Mouse (Mus musculus): ENCODE results near the gene Dda1.
"Not testable (repeated sequence)": the region's sequence is repeated elsewhere in the genome, so short reads cannot be mapped to it uniquely, and the experiment has no call there.

The Dda1 gene

GRCm38 (mm10) chr8:71468916-71469315 is at the start of gene Dda1:
Dda1 (plus strand) TSS chr8:71469199.
- peak; percentile 90 for DNase-seq (ENCODE audit: extremely low read depth, low read depth, low spot score)

GRCm38 (mm10) chr8:71422121-71422520 is 46.9 kb upstream of the Dda1 start:
- no peak for DNase-seq (ENCODE audit: extremely low read depth, low read depth, low spot score)

DNA sequence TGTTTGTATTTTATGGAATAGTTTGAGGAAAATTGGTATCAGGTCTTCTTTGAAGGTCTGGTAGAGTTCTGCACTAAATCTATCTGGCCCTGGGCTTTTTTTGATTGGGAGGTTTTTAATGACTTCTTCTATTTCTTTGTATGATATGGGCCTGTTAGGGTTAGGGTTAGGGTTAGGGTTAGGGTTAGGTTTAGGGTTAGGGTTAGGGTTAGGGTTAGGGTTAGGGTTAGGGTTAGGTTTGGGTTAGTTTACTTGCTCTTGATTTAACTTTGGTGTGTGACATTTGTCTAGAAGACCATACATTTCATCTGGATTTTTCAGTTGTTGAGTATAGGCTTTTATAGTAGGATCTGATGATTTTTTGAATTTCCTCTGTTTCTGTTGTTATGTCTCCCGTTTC is 36.1 kb upstream of the Dda1 start:
- not testable (repeated sequence) for DNase-seq (ENCODE audit: extremely low read depth, low read depth, low spot score)

- no peak for DNase-seq (ENCODE audit: extremely low read depth, low read depth, low spot score)
Measured at GRCm38 (mm10) chr8:71437041-71437440, 32.0 kb upstream of the Dda1 start.

DNA sequence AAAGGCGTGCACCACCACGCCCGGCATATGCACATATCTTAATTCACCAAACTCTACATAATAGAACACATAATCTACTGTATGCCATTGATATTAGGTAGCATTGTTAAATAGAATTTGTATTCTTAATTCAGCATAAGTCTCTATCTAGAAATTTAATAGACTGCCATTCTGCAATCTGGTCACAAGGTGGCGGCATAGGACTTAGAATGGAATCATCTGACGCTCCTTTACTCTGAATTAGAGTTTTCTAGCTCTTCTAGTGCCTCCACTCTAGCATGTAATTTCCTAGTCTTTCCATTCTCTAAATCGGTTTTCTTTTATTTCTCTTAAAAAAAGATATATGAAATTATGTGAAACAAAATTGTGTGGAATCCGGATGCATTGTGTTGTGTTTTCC is 27.6 kb upstream of the Dda1 start:
- DNase-seq (ENCODE audit: extremely low read depth, low read depth, low spot score), result no peak

DNA sequence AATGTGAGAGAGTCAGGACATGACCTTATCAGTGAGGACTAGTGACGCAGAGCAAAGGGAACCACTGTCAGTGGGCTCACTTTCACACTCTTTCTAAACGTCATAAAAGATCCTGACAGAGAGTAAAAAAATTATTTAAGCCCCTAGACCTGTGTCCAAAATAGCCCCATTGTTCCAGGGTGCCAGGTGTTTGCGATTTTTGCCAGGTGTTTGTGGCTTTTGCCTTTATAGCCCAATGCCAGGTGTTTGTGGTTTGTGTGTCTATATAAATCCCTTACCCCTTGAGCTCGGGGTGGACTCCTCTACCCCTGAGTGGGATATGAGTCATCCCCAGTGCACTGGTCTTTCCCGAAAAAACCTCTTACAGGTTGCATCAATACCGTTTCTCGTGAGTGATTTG is 23.9 kb upstream of the Dda1 start:
- DNase-seq (ENCODE audit: extremely low read depth, low read depth, low spot score), result no peak

- DNase-seq (ENCODE audit: extremely low read depth, low read depth, low spot score), result no peak
Measured at GRCm38 (mm10) chr8:71451337-71451736, 17.7 kb upstream of the Dda1 start.

DNA sequence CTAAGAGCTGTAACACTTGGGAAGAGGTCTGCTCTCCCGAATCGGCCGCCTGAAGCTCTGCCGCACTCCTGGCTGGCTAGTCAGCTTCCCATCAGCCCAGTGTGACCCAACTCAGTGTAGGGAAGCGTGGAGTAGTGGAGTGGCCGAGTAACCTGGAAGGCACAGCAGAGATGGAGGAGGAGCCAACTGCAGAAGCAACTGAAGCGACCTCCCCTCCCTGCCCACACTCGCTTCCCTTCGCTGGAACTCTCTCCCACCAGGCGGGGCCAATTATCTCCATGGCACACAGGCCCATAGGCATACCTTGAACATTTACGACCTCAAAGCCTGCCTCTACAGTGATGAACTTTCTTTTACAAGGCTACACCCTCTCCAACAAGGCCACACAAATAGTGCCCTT is 17.2 kb upstream of the Dda1 start:
- DNase-seq (ENCODE audit: extremely low read depth, low read depth, low spot score), result no peak

DNA sequence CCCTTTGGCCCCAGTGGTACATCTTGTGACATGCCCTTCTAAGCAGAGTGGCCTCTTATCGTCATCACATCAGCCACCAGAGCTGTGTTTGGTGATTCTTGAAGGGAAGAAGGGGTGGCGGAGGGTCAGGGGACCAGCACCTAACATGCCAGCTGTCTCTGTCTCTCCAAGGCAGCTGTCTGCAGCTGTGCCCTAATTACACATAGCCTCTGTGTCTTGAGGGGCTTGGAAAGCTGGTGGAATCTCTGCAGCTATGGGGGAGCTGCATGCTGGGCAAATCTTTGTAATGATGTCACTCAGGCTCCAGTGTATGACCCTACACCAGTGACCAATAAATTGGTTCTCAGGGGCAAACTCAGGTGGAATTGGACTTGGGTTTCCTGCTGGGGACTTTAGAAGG is 16.3 kb upstream of the Dda1 start:
- DNase-seq (ENCODE audit: extremely low read depth, low read depth, low spot score), result no peak

- no peak for DNase-seq (ENCODE audit: extremely low read depth, low read depth, low spot score)
Measured at GRCm38 (mm10) chr8:71454668-71455067, 14.3 kb upstream of the Dda1 start.

DNA sequence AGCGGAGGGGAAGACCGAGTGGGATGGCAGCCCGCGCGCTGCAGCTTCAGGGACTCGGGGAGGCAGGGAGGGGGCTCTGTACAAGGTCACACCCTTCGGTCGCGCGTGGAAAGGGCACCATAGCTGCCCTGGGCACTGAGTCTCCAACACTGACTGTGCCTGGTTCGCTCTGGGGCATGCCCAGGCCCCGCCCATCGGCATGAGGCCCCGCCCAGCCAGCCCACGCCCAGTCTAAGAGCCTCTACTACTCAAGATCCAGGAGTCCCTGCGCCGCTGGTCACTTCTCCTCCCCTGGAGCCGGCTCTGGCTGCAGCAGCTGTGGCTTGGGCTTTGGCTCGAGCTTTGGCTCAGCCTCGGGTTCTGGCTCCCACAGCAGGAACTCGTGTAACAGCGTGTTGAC is 12.1 kb upstream of the Dda1 start:
- no peak for DNase-seq (ENCODE audit: extremely low read depth, low read depth, low spot score)

DNA sequence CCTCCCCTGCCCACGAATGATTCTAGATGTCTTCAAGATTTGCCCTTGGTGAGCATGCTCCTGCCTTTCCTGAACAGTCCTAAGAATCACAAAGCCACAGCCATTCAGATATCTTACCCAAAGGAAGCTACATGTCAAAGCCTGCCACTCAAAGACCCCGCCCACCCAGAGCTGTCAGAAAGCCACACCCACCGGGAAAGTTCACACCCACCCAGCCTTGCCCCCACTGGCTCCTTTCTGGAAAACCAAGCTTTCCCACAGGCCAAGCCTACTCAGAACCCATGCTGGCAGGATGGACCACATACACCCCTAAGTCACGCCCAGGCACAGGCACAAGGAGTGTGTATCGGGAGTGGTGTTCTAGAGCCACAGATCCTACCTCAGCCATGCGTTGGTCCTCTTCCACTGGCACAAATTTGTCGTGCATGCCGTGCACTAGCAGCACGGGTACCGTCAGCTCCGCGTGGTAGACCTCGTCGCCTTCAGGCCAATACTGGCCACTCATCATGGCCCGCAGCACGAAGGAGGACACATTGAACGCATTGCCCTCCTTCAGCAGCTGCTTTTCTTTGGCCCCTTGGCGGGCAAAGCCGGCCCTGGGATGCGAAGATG is 11.2 kb upstream of the Dda1 start:
- no peak for DNase-seq (ENCODE audit: extremely low read depth, low read depth, low spot score)

DNA sequence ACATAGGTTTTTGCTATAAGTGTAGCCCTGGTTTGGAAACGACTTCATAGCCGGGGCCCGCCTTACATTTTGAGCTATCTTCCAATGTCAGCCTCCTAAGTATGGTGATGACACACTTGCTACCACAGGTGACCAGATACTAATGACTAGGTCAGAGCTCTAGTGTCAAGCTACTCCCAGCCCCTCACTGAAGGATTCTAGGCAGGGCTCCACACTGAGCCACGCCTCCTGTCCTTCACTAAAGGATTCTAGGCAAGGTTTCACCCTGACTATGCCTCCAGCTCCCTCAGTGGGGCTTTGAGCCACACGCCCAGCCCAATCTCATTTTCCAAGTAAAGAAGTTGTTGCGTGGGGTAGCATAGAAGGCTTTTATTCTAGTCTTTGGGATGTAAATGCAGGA is 8.3 kb upstream of the Dda1 start:
- DNase-seq (ENCODE audit: extremely low read depth, low read depth, low spot score), result no peak

- DNase-seq (ENCODE audit: extremely low read depth, low read depth, low spot score), result no peak
Measured at GRCm38 (mm10) chr8:71461152-71461840, 7.7 kb upstream of the Dda1 start.

- DNase-seq (ENCODE audit: extremely low read depth, low read depth, low spot score), result no peak
Measured at GRCm38 (mm10) chr8:71462191-71462590, 6.8 kb upstream of the Dda1 start.

GRCm38 (mm10) chr8:71462786-71463185 is 6.2 kb upstream of the Dda1 start:
- no peak for DNase-seq (ENCODE audit: extremely low read depth, low read depth, low spot score)

DNA sequence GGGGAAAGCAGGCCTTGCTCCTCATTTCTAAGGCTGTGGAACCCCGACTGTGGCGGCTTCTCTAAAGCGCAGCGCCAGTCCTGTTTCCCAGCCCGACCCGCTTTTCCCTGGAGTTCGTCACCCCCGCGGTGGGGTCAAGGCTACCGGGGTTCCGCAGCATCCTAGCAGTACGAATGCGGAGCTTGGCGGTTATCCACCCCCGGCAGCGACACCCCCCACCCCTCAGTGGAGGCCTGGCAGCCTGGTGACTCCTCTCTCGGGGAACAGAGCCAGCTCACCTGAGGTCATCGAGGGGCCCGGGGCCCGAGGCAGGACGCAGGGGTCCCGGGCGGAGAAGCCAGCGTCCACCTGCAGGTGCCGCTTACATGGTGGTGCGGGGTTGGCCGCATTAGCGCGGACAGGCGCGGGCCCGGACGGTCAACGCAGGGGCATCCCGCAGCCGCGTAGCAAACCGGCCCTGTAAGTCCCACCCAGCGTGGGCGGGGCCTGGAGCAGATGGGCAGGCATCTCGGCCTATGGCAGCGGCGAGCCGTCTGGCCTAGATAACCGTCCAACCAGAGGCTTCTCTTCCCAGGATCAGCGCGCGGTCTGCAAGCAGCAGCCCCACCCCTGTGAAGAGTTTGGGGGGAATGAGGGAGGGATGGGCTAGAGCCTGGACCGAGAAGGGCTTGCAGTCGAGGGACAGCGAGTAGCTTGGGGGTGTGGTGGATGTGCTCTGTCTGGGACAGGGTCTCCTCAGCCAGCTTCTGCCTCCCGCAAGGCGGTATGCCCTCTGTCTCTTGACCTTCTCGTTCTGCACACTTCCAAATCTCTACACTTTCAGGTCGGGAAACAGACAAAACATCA is 5.6 kb upstream of the Dda1 start, which contains the start of gene Abhd8:
Abhd8 (minus strand) TSS at position 468 of the 846 bp plus-strand sequence.
- DNase-seq (ENCODE audit: extremely low read depth, low read depth, low spot score), result no peak

DNA sequence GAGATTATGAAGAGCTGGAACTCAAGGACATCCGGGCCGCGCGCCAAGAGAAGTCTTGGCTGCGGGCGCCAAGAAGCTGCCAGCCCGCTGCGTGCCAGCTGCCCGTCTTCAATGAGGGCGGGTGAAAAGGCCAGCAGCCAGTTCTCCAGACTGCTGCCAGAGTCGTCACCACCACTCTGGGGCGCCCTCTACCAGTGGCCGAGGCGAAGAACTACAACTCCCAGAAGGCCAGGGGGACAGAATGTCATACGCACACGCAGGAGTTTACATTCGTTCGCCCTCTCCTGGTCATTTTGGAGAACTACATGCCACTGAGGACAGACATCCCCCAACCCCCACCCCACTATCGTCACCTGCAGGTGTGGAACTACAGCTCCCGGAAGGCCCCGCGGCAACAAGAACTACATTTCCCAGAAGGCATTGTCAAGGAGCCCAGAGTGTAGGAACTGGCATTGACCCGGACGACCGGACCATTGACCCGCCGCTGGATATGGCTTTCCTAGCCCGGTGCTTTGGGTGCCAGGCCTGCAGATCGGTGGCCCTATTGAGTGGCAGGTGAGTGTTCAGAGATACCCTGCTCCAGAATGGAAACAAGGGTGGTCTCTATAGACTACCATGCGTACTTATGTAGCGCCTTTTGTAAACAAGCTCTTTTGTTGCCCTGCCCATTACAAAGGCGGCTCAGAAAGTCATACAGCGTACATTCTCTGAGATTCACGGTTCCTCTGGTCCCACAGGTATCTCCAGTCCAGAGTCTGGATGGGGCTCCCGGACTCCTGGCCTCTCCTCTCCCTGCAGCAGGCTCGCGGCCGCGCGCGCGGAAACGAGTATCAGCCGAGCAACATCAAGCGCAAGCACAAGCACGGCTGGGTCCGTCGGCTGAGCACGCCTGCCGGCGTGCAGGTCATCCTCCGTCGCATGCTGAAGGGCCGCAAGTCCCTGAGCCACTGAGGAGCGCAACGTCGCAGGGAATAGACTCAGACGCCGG is 4.2 kb upstream of the Dda1 start, which contains the start of gene Mrpl34:
Mrpl34 (plus strand) TSS at position 447 of the 988 bp plus-strand sequence.
- DNase-seq (ENCODE audit: extremely low read depth, low read depth, low spot score), result peak; percentile 97

DNA sequence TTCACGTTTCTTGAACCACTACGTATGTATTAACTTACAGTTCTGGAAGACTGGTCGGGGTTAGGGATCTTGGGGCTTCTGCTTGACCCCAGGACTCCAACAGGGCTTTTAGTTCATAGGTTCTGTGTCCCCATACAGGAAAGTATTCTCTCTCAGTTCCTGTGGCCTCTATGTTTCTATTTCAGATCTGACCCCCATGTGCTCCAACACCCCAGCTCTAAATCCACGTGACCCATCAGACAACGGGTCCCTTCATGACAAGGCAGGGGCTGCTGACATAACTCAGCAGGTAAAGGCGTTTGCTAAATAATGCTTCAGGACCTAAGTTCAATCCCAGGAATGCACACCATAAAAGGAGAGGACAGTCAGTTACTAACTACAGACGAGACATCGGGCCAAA is 3.3 kb upstream of the Dda1 start:
- DNase-seq (ENCODE audit: extremely low read depth, low read depth, low spot score), result no peak

GRCm38 (mm10) chr8:71466198-71466597 is 2.8 kb upstream of the Dda1 start:
- DNase-seq (ENCODE audit: extremely low read depth, low read depth, low spot score), result no peak

- no peak for DNase-seq (ENCODE audit: extremely low read depth, low read depth, low spot score)
Measured at GRCm38 (mm10) chr8:71467201-71467600, 1.8 kb upstream of the Dda1 start.
